Mouse (Mus musculus) layer of hippocampus, adult 18-20 months (tissue): ENCODE data around the gene Vmn1r38. TPM values are rescaled to one million over a fixed set of nuclear protein-coding genes. Genes with fewer than 3 reads are reported as not detected.
"Not testable (repeated sequence)": the region's sequence is repeated elsewhere in the genome, so short reads cannot be mapped to it uniquely, and the experiment has no call there.

ENCODE experiments used
- DNase-seq, 2 experiments: peaks; one replicate each; pipeline ENCODE4 v3.0.0; 2022; ENCODE audit warnings: low spot score in 2 of 2
- long read RNA-seq: library from polyadenylated mRNA; stranded (forward); transcript quantifications from one replicate; pipeline ENCODE4 v2.0.0, GENCODE M21; 2021
- total RNA-seq, 2 experiments: library from RNA; stranded (reverse); gene quantifications; 2 replicates each; pipeline ENCODE4 v1.2.3; 2021

Gene Vmn1r38
- total RNA-seq = not detected
- long read RNA-seq = 0 reads

DNA sequence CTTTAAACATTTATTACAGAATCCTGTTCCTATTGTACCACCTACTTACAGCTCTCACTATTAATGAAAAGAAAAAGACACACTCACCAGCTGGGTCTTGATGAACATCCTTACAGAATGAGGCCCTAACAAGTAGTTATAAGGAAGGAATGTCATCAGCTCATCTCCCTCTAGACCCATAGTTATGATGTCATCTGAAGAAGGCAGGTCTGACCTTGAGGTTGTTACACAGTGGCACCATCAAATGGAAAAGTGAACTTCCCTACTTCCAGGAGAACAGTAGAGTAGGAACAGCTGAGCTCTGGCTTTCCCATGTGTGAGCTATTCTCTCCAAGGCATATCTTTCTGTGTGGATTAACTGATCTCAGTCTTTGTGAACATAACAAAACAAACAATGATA is at the start of gene Vmn1r38:
Vmn1r38 (minus strand) TSS at position 101 of the 400 bp plus-strand sequence.
- not testable (repeated sequence) for DNase-seq

DNA sequence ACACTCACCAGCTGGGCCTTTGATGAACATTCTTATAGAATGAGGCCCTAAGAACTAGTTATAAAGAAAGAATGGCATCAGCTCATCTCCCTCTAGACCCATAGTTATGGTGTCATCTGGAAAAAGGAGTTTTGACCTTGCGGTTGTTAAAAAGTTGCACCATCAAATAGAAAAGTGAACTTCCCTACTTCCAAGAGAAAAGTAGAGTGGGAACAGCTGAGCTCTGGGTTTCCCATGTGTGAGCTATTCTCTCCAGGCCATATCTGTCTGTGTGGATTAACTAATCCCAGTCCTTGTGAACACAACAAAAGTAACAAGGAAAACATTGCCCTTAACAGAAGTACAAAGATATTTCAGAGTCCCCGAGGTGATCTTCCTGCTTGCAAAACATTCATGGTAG is 28.1 kb upstream of the Vmn1r38 start, which contains the start of gene Vmn1r39:
Vmn1r39 (minus strand) TSS at position 101 of the 400 bp plus-strand sequence.
- DNase-seq = no peak

DNA sequence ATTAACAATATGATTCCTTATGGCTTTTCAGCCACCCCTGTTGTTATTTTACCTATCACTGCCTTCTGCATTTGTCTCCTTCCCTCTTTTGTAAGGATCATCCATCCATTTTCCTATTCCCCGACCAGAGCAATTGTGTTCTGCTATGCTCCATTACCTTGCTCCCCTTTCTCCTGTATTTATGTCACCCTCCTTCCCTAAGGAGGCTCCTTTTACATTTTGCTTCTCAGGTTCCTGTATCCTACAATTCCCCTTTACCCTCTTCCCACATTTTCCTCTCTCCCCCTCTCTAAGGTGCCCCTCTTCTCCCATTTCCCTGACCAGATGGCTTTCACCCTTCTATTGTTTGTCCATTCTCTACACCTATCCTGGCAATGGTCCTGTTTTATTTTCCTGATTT is 23.9 kb upstream of the Vmn1r38 start:
- DNase-seq = no peak

DNA sequence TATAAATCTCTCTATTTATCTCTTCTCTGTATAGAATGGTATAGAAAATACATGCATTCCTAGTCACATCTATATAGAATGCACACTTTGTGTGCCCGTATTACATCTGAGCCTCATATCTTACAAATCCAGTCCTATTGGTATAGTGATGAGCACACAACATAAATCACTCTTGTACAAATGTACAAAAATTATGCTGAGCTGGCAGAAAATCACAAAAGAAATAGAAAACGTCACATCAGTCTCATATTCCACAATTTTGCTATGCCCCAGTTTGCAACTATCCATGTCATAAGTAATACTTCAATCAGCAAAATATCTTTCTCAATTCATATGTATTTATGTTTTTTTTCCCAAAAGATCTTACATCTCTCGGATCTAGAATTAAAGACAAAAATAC is 23.3 kb upstream of the Vmn1r38 start:
- DNase-seq = no peak

DNA sequence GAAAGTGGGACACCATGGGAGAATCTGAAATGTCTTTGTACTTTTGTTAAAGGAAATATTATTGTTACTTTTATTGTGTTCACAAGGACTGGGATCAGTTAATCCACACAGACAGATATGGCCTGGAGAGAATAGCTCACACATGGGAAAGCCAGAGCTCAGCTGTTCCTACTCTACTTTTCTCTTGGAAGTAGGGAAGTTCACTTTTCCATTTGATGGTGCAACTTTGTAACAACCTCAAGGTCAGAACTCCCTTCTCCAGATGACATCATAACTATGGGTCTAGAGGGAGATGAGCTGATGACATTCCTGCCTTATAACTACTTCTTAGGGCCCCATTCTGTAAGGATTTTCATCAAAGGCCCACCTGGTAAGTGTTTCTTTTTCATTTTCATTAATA is 53.3 kb downstream of the Vmn1r38 start, which contains the start of gene Vmn1r37:
Vmn1r37 (plus strand) TSS at position 301 of the 400 bp plus-strand sequence.
- not testable (repeated sequence) for DNase-seq

Other genes starting within 250 kb of the Vmn1r38 start
- 1 to 10 TPM; 5.0 to 5.2 TPM for gene Mad2l1, start 247.2 kb downstream of the Vmn1r38 start, total RNA-seq
- not detected for gene Vmn1r32, start 222.5 kb downstream of the Vmn1r38 start, total RNA-seq
- not detected for gene Vmn1r33, start 164.3 kb downstream of the Vmn1r38 start, total RNA-seq
- not detected for gene Vmn1r34, start 138.7 kb downstream of the Vmn1r38 start, total RNA-seq
- not detected for gene Vmn1r35, start 96.7 kb downstream of the Vmn1r38 start, total RNA-seq
- not detected for gene Vmn1r36, start 63.5 kb downstream of the Vmn1r38 start, total RNA-seq
- gene Vmn1r37, start 53.2 kb downstream of the Vmn1r38 start, total RNA-seq = not detected
- not detected for gene Vmn1r39, start 28.0 kb upstream of the Vmn1r38 start, total RNA-seq
- gene Gng12, start 113.8 kb upstream of the Vmn1r38 start, total RNA-seq = 10 to 100 TPM; 67.2 to 69.9 TPM